In genomic region chr15:102105764-102106730, GRCm38 (mm10) we compare ENCODE assay signal across 8 mouse cellular contexts. TPM values are rescaled to one million over a fixed set of nuclear protein-coding genes. Genes with fewer than 3 reads are reported as not detected.
DNase-seq lines count a peak whose midpoint lies in the region; ATAC-seq lines count a peak whose summit lies in the region.

No protein-coding gene starts in this region.

- peak; percentile 47 to 70 for DNase-seq in adrenal gland, adult (ENCODE audit: inconsistent age in 2 of 2, low spot score in 1 of 2)
- no peak for DNase-seq in adrenal gland, adult 18-20 months (ENCODE audit: low spot score in 2 of 2)
- DNase-seq in B cell, adult 2 months: peak; percentile 52 to 59
- peak; percentile 77 for DNase-seq in induced T-regulatory cell, adult 2 months (ENCODE audit: low read depth)
- peak; percentile 64 for DNase-seq in thymus, postnatal 25 days
- DNase-seq in ovary, postnatal 36 days (ENCODE audit: low spot score): no peak

- H3K9me3 ChIP-seq in embryonic facial prominence, embryonic 13.5 days: no peaks in the 10 kb centered on the region
- H3K9me3 ChIP-seq in liver, embryonic 16.5 days (replicated peaks; ENCODE audit: control insufficient read depth, low read length): no peaks in the 10 kb centered on the region

- 34% methylated on average over 18 of the region's 18 CpGs for WGBS in embryonic facial prominence, embryonic 13.5 days
- 24% methylated on average over 18 of the region's 18 CpGs for WGBS in liver, embryonic 16.5 days (ENCODE audit: insufficient replicate concordance)

- ATAC-seq in embryonic facial prominence, embryonic 13.5 days (ENCODE audit: insufficient number of reproducible peaks, insufficient read depth, low FRiP score, low TSS enrichment, low read depth): no peak; the same call in 1 of the 2 replicates
- ATAC-seq in liver, embryonic 16.5 days (ENCODE audit: low read depth): peak; percentile 12; the same call in 1 of the 2 replicates

- H3K9ac ChIP-seq in embryonic facial prominence, embryonic 13.5 days: peak overlapping the region; percentile 40; the same call in 1 of the 2 replicates
- no peak overlapping the region for H3K9ac ChIP-seq in liver, embryonic 16.5 days (ENCODE audit: low read depth, low read length)

- H3K36me3 ChIP-seq in embryonic facial prominence, embryonic 13.5 days: peaks cover 60% of the 10 kb centered on the region
- no peaks in the 10 kb centered on the region for H3K36me3 ChIP-seq in liver, embryonic 16.5 days (ENCODE audit: control insufficient read depth, insufficient read depth)

- peak overlapping the region; percentile 99 for H3K27ac ChIP-seq in embryonic facial prominence, embryonic 13.5 days
- no peak overlapping the region for H3K27ac ChIP-seq in liver, embryonic 16.5 days (ENCODE audit: low read length)

- H3K4me3 ChIP-seq in embryonic facial prominence, embryonic 13.5 days: peak overlapping the region; percentile 23
- no peak overlapping the region; the same call in 1 of the 2 replicates for H3K4me3 ChIP-seq in liver, embryonic 16.5 days (ENCODE audit: low read depth, low read length)

- peaks cover 13% of the 10 kb centered on the region for H3K27me3 ChIP-seq in embryonic facial prominence, embryonic 13.5 days
- H3K27me3 ChIP-seq in liver, embryonic 16.5 days (ENCODE audit: control insufficient read depth, insufficient read depth, low read depth, low read length): peaks cover 20% of the 10 kb centered on the region

- H3K4me2 ChIP-seq in embryonic facial prominence, embryonic 13.5 days: peak overlapping the region; percentile 52
- H3K4me2 ChIP-seq in liver, embryonic 16.5 days (ENCODE audit: low read depth, low read length): peak overlapping the region; percentile 49

- peaks cover 84% of the 10 kb centered on the region for H3K4me1 ChIP-seq in embryonic facial prominence, embryonic 13.5 days
- peaks cover 34% of the 10 kb centered on the region for H3K4me1 ChIP-seq in liver, embryonic 16.5 days (ENCODE audit: control insufficient read depth, low read depth, low read length)

RNA-seq across cellular contexts. Expression of gene Tns2, which starts 5.8 kb away (rescaled TPM):
- total RNA-seq in adrenal gland, adult 18-20 months (2021): 10 to 100 TPM; 76.9 to 89.5 TPM
- 40.1 and 49.3 TPM in 2 replicates for polyA plus RNA-seq in embryonic facial prominence, embryonic 13.5 days (2015; fragmentation: Nextera tagmentation; extraction: Ambion mirVana)
- 6.2 and 6.8 TPM in 2 replicates for polyA plus RNA-seq in liver, embryonic 16.5 days (2015; fragmentation: Nextera tagmentation; extraction: Ambion mirVana)

RNA-seq across cellular contexts. Expression of gene Spryd3, which starts 30.0 kb away (rescaled TPM):
- total RNA-seq in adrenal gland, adult 18-20 months (2021): 10 to 100 TPM; 33.0 to 36.9 TPM
- polyA plus RNA-seq in embryonic facial prominence, embryonic 13.5 days (2015; fragmentation: Nextera tagmentation; extraction: Ambion mirVana): 20.4 and 21.6 TPM in 2 replicates
- 13.0 and 14.3 TPM in 2 replicates for polyA plus RNA-seq in liver, embryonic 16.5 days (2015; fragmentation: Nextera tagmentation; extraction: Ambion mirVana)

RNA-seq across cellular contexts. Expression of gene Eif4b, which starts 32.5 kb away (rescaled TPM):
- total RNA-seq in adrenal gland, adult 18-20 months (2021): 100 to 1,000 TPM; 197 to 252 TPM
- 120 and 129 TPM in 2 replicates for polyA plus RNA-seq in embryonic facial prominence, embryonic 13.5 days (2015; fragmentation: Nextera tagmentation; extraction: Ambion mirVana)
- 42.7 and 43.6 TPM in 2 replicates for polyA plus RNA-seq in liver, embryonic 16.5 days (2015; fragmentation: Nextera tagmentation; extraction: Ambion mirVana)

RNA-seq across cellular contexts. Expression of gene Igfbp6, which starts 38.1 kb away (rescaled TPM):
- 10 to 100 TPM; 45.1 to 66.2 TPM for total RNA-seq in adrenal gland, adult 18-20 months (2021)
- polyA plus RNA-seq in embryonic facial prominence, embryonic 13.5 days (2015; fragmentation: Nextera tagmentation; extraction: Ambion mirVana): 1.1 and 1.9 TPM in 2 replicates
- 1.5 and 2.4 TPM in 2 replicates for polyA plus RNA-seq in liver, embryonic 16.5 days (2015; fragmentation: Nextera tagmentation; extraction: Ambion mirVana)

RNA-seq across cellular contexts. Expression of gene Soat2, which starts 44.3 kb away (rescaled TPM):
- total RNA-seq in adrenal gland, adult 18-20 months (2021): under 1 TPM; 0.26 to 0.56 TPM
- polyA plus RNA-seq in embryonic facial prominence, embryonic 13.5 days (2015; fragmentation: Nextera tagmentation; extraction: Ambion mirVana): 0.88 TPM in 1 of 2 replicates, not detected in the other
- polyA plus RNA-seq in liver, embryonic 16.5 days (2015; fragmentation: Nextera tagmentation; extraction: Ambion mirVana): 33.6 and 34.4 TPM in 2 replicates

Comparison
In these comparisons a context has a peak if more than half of its experiments do, and no peak if none do; other contexts are left out.
1. DNase-seq: peak in adrenal gland, adult (2 of 2), B cell, adult 2 months (2 of 2), induced T-regulatory cell, adult 2 months (single experiment) and thymus, postnatal 25 days (single experiment); none in adrenal gland, adult 18-20 months (0 of 2) and ovary, postnatal 36 days (single experiment).